Mouse (Mus musculus): Measurements from ENCODE around the gene Dedd2.

GRCm38 (mm10) chr7:25251071-25251791 is 30.8 kb upstream of the Dedd2 start:
- TF ChIP-seq POLR2A (IDR thresholded peaks at IDR 0.05; ENCODE audit: borderline replicate concordance, insufficient read depth, low read length) (no peak), CTCF (IDR thresholded peaks at IDR 0.05; ENCODE audit: borderline replicate concordance, insufficient read depth, low read depth, low read length) (no peak)

All from cerebellum, adult 2 months (tissue).